Mouse (Mus musculus): Measurements from ENCODE around the gene Tpst2. TPM values are rescaled to one million over a fixed set of nuclear protein-coding genes. Genes with fewer than 3 reads are reported as not detected.

The Tpst2 gene
- total and polyA plus RNA-seq, 3 experiments = 32.9 to 156 (median 55.7) TPM

DNA sequence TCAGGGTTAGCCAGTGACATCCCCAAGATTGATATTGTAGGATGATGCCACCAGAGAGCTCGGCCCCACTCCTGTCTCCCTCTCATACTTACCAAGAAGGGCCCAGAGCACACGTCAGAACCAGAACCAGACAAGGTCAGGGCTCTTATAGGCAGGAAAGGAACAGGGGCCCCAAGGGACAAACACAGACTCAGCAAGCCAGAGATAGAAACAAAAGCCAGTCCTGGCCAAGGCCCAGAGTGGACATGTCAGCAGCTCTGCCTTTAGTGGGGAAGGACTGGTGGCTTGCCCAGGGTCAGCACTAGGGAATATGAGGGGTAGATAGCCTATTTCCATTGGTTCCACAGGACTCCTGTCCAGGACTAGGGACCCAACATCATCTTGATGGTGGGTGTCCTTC, 24.1 kb upstream of the Tpst2 start, which contains the start of gene Cryba4:
Cryba4 (minus strand) TSS at position 119 of the 400 bp plus-strand sequence.
- Histone ChIP-seq H3K36me3 (replicated peaks) (no peaks in the 10 kb centered on the region), H3K4me3 (ENCODE audit: low read depth, low read length) (peak within 1 kb of the TSS; percentile 49; the same call in 1 of the 2 replicates), H3K27me3 (ENCODE audit: insufficient read depth, low read length) (peaks cover 10% of the 10 kb centered on the region; the same call in 1 of the 2 replicates), H3K9me3 (replicated peaks) (peaks cover 4% of the 10 kb centered on the region), H3K4me1 (ENCODE audit: insufficient read depth, low read depth, low read length) (peaks cover 85% of the 10 kb centered on the region)
- ATAC-seq (ENCODE audit: extremely low read depth, insufficient number of reproducible peaks, low FRiP score, poor library complexity, severe bottlenecking) = no peak
- TF ChIP-seq CTCF (IDR thresholded peaks at IDR 0.05; ENCODE audit: low read depth, low read length) (no peak), GATA2 (IDR thresholded peaks at IDR 0.05; ENCODE audit: borderline replicate concordance, low read depth, low read length) (no peak), POLR2AphosphoS5 (IDR thresholded peaks at IDR 0.05; ENCODE audit: insufficient replicate concordance, low read depth, low read length) (no peak), GATA1 (IDR thresholded peaks at IDR 0.05; ENCODE audit: borderline replicate concordance, low read length) (no peak), TAL1 (conservative IDR thresholded peaks at IDR 0.05; ENCODE audit: low read depth, low read length) (no peak)
- DNase-seq (ENCODE audit: low spot score) = no peak

- H3K4me3 ChIP-seq (ENCODE audit: low read depth, low read length) = peak overlapping the region; percentile 49; the same call in 1 of the 2 replicates
- DNase-seq (ENCODE audit: low spot score) (peak; percentile 65), ATAC-seq (ENCODE audit: extremely low read depth, insufficient number of reproducible peaks, low FRiP score, poor library complexity, severe bottlenecking) (peak; percentile 87)
- H3K27me3 ChIP-seq (ENCODE audit: insufficient read depth, low read length) = peaks cover 16% of the 10 kb centered on the region; the same call in 1 of the 2 replicates
- no peaks in the 10 kb centered on the region; the same call in 1 of the 2 replicates for H3K9me3 ChIP-seq (replicated peaks)
- TF ChIP-seq GATA2 (IDR thresholded peaks at IDR 0.05; ENCODE audit: borderline replicate concordance, low read depth, low read length) (no peak), TAL1 (conservative IDR thresholded peaks at IDR 0.05; ENCODE audit: low read depth, low read length) (peak; percentile 64), GATA1 (IDR thresholded peaks at IDR 0.05; ENCODE audit: borderline replicate concordance, low read length) (no peak), CTCF (IDR thresholded peaks at IDR 0.05; ENCODE audit: low read depth, low read length) (no peak), POLR2AphosphoS5 (IDR thresholded peaks at IDR 0.05; ENCODE audit: insufficient replicate concordance, low read depth, low read length) (no peak)
- H3K36me3 ChIP-seq (replicated peaks) = no peaks in the 10 kb centered on the region
- peaks cover 85% of the 10 kb centered on the region for H3K4me1 ChIP-seq (ENCODE audit: insufficient read depth, low read depth, low read length)
These were observed 23.3 kb upstream of the Tpst2 start for GRCm38 (mm10) chr5:112253169-112253568.

DNA sequence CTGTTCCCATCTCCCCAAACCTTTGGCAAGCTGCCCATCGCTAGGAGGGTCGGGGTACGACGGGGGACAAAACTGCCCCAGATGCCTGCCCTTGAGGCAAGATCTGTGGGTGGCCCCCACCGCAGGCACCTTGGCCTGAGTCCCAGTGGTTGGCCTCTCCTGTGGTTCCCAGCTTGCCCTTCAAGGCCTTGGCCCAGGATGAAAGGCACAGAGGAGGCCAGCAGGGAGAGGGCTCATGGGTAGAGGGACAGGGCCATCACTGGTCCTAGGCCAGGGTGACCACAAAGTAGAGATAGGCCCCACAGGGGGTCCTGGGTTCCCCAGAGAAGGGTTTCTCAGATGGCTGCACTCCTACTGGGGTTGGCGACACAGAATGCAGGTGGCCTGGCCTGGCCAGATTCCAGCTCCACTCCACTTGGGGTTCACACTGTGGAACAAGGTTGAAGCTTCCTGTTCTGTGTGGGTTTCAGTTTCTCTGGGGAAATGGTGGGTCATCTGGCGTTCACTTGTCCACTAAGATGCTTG, 22.1 kb upstream of the Tpst2 start:
- no peak for ATAC-seq (ENCODE audit: extremely low read depth, insufficient number of reproducible peaks, low FRiP score, poor library complexity, severe bottlenecking)
- Histone ChIP-seq H3K27me3 (ENCODE audit: insufficient read depth, low read length) (peaks cover 25% of the 10 kb centered on the region; the same call in 1 of the 2 replicates), H3K4me1 (ENCODE audit: insufficient read depth, low read depth, low read length) (peaks cover 87% of the 10 kb centered on the region), H3K36me3 (replicated peaks) (no peaks in the 10 kb centered on the region), H3K9me3 (replicated peaks) (no peaks in the 10 kb centered on the region), H3K4me3 (ENCODE audit: low read depth, low read length) (no peak overlapping the region; the same call in 1 of the 2 replicates)
- TF ChIP-seq GATA2 (IDR thresholded peaks at IDR 0.05; ENCODE audit: borderline replicate concordance, low read depth, low read length) (no peak), TAL1 (conservative IDR thresholded peaks at IDR 0.05; ENCODE audit: low read depth, low read length) (no peak), POLR2AphosphoS5 (IDR thresholded peaks at IDR 0.05; ENCODE audit: insufficient replicate concordance, low read depth, low read length) (no peak), CTCF (IDR thresholded peaks at IDR 0.05; ENCODE audit: low read depth, low read length) (no peak), GATA1 (IDR thresholded peaks at IDR 0.05; ENCODE audit: borderline replicate concordance, low read length) (no peak)
- no peak for DNase-seq (ENCODE audit: low spot score)

DNA sequence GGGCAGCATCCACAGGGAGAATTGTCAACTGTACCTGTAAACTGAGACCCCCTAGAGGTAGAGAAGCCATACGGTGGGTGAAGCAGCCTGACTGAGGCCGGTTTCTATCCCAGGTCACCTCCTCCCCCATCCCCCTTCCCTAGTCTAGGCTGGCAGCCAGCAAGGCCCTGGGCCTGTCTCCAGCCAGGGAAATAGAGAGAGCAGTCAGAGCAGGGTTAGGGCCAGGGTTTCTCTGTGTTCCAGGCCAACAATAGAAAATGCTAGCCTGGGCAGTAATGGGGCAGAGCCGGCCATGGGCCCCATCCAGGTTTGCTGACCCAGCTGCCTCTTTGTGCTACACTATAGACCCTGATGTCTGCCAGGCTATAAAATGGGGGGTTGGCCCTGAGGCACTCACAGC, 21.1 kb upstream of the Tpst2 start, which contains the start of gene Crybb1:
Crybb1 (plus strand) TSS at position 390 of the 400 bp plus-strand sequence.
- Histone ChIP-seq H3K4me3 (ENCODE audit: low read depth, low read length) (no peak within 1 kb of the TSS), H3K27me3 (ENCODE audit: insufficient read depth, low read length) (peaks cover 34% of the 10 kb centered on the region), H3K36me3 (replicated peaks) (no peaks in the 10 kb centered on the region), H3K9me3 (replicated peaks) (no peaks in the 10 kb centered on the region), H3K4me1 (ENCODE audit: insufficient read depth, low read depth, low read length) (peaks cover 91% of the 10 kb centered on the region)
- ATAC-seq (ENCODE audit: extremely low read depth, insufficient number of reproducible peaks, low FRiP score, poor library complexity, severe bottlenecking) (no peak), DNase-seq (ENCODE audit: low spot score) (no peak)
- TF ChIP-seq CTCF (IDR thresholded peaks at IDR 0.05; ENCODE audit: low read depth, low read length) (no peak), POLR2AphosphoS5 (IDR thresholded peaks at IDR 0.05; ENCODE audit: insufficient replicate concordance, low read depth, low read length) (no peak), GATA1 (IDR thresholded peaks at IDR 0.05; ENCODE audit: borderline replicate concordance, low read length) (no peak), TAL1 (conservative IDR thresholded peaks at IDR 0.05; ENCODE audit: low read depth, low read length) (no peak), GATA2 (IDR thresholded peaks at IDR 0.05; ENCODE audit: borderline replicate concordance, low read depth, low read length) (no peak)

DNA sequence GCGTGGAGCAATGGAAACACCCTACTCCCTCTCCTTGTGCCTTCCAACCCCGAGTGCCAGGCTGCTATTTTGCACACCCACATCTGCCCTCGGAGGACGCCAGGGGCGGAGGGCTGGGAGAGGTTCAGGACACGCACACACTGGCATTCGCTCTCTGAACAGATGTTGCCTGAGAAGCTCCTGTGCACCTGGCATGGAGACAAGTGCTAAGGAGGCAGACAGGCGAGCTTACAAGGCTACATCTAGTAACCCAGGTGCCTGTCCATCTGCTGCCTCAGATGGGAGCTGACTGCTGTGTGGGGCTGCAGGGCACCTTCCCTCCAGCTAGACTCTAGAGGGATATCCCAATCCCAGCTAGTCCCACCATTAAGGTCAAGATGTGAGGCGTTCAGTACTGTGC, 20.0 kb upstream of the Tpst2 start:
- Histone ChIP-seq H3K9me3 (replicated peaks) (no peaks in the 10 kb centered on the region), H3K4me3 (ENCODE audit: low read depth, low read length) (no peak overlapping the region), H3K4me1 (ENCODE audit: insufficient read depth, low read depth, low read length) (peaks cover 85% of the 10 kb centered on the region), H3K36me3 (replicated peaks) (no peaks in the 10 kb centered on the region), H3K27me3 (ENCODE audit: insufficient read depth, low read length) (peaks cover 41% of the 10 kb centered on the region)
- no peak for ATAC-seq (ENCODE audit: extremely low read depth, insufficient number of reproducible peaks, low FRiP score, poor library complexity, severe bottlenecking)
- no peak for DNase-seq (ENCODE audit: low spot score)
- no peak for TF ChIP-seq CTCF (IDR thresholded peaks at IDR 0.05; ENCODE audit: low read depth, low read length)
- TF ChIP-seq TAL1 (conservative IDR thresholded peaks at IDR 0.05; ENCODE audit: low read depth, low read length) = no peak

DNA sequence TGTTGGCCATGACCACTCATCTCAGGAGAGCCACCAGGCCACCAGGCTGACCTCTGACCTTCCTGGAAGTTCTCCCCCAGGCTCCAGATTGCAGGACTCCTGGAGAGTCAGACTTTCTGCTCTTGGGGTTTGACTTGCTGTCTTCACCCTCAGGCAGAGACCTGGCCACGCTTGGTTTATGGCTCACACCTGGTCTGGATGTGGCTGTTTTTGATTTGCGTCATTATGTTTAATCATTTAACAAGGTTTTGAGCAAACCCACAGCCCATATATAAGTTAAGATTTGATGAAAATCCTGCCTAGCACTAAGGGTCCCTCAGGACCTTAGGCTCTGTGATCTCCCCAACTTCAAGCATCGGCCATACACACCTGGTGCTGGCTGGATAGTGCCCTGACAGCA, 18.6 kb upstream of the Tpst2 start:
- peaks cover 41% of the 10 kb centered on the region for H3K27me3 ChIP-seq (ENCODE audit: insufficient read depth, low read length)
- TF ChIP-seq GATA2 (IDR thresholded peaks at IDR 0.05; ENCODE audit: borderline replicate concordance, low read depth, low read length) (no peak), GATA1 (IDR thresholded peaks at IDR 0.05; ENCODE audit: borderline replicate concordance, low read length) (no peak), POLR2AphosphoS5 (IDR thresholded peaks at IDR 0.05; ENCODE audit: insufficient replicate concordance, low read depth, low read length) (no peak), TAL1 (conservative IDR thresholded peaks at IDR 0.05; ENCODE audit: low read depth, low read length) (no peak), CTCF (IDR thresholded peaks at IDR 0.05; ENCODE audit: low read depth, low read length) (no peak)
- H3K36me3 ChIP-seq (replicated peaks) = no peaks in the 10 kb centered on the region
- H3K9me3 ChIP-seq (replicated peaks) = no peaks in the 10 kb centered on the region
- no peak for ATAC-seq (ENCODE audit: extremely low read depth, insufficient number of reproducible peaks, low FRiP score, poor library complexity, severe bottlenecking)
- no peak for DNase-seq (ENCODE audit: low spot score)
- no peak overlapping the region for H3K4me3 ChIP-seq (ENCODE audit: low read depth, low read length)
- peaks cover 71% of the 10 kb centered on the region for H3K4me1 ChIP-seq (ENCODE audit: insufficient read depth, low read depth, low read length)

All from G1E (cell line).